Mouse (Mus musculus) lung, postnatal 14 days (tissue): Measurements from ENCODE around the gene Rgs18.

Source experiments
- DNase-seq: peaks from one replicate; pipeline ENCODE4 v3.0.0; 2021

The Rgs18 gene

GRCm38 (mm10) chr1:144775331-144775730, at the start of gene Rgs18:
Rgs18 (minus strand) TSS chr1:144775435.
- DNase-seq: no peak

- no peak for DNase-seq
Measured at GRCm38 (mm10) chr1:144774394-144774793, 841 bp downstream of the Rgs18 start.

- DNase-seq: no peak
Measured at GRCm38 (mm10) chr1:144766218-144766617, 9.0 kb downstream of the Rgs18 start.

GRCm38 (mm10) chr1:144760792-144761191, 14.4 kb downstream of the Rgs18 start:
- no peak for DNase-seq

- no peak for DNase-seq
Measured at GRCm38 (mm10) chr1:144750763-144751162, 24.5 kb downstream of the Rgs18 start.

GRCm38 (mm10) chr1:144746182-144746581, 29.1 kb downstream of the Rgs18 start:
- no peak for DNase-seq

GRCm38 (mm10) chr1:144737739-144738138, 37.5 kb downstream of the Rgs18 start:
- DNase-seq: no peak

GRCm38 (mm10) chr1:144720736-144721135, 54.5 kb downstream of the Rgs18 start:
- no peak for DNase-seq

GRCm38 (mm10) chr1:144704373-144704772, 70.9 kb downstream of the Rgs18 start:
- no peak for DNase-seq
